Mouse (Mus musculus) neural tube, embryonic 15.5 days (tissue): ENCODE results near the gene Rpl35a. TPM values are rescaled to one million over a fixed set of nuclear protein-coding genes. Genes with fewer than 3 reads are reported as not detected.
A peak's percentile ranks its signal among the peaks of the same experiment; 100 is the strongest.

ENCODE experiments used
- ATAC-seq: fragments of 200-750 bp; cut with Nextera tagmentation; 2 replicates; pipeline ENCODE4 v1.8.0; 2017; ENCODE audit warnings: mild to moderate bottlenecking, moderate TSS enrichment, moderate library complexity; ENCODE audit not compliant: low FRiP score
- H3K27ac ChIP-seq: fragments of 300-500 bp; sonication (generic); replicated peaks from 2 replicates; pipeline ENCODE4 v1.5.1; 2015; ENCODE audit warnings: mild to moderate bottlenecking, inconsistent platforms
- H3K27me3 ChIP-seq: fragments of 300-500 bp; sonication (generic); replicated peaks from 2 replicates; pipeline ENCODE4 v1.6.1; 2015; ENCODE audit warnings: inconsistent platforms
- H3K36me3 ChIP-seq: fragments of 300-500 bp; sonication (generic); 2 replicates; pipeline ENCODE4 v1.6.1; 2015; ENCODE audit warnings: inconsistent platforms
- H3K4me1 ChIP-seq: fragments of 300-500 bp; sonication (generic); 2 replicates; pipeline ENCODE4 v1.6.1; 2015; ENCODE audit warnings: inconsistent platforms
- H3K4me2 ChIP-seq: fragments of 300-500 bp; sonication (generic); 2 replicates; pipeline ENCODE4 v1.6.1; 2015; ENCODE audit warnings: inconsistent platforms, mild to moderate bottlenecking, moderate library complexity
- H3K4me3 ChIP-seq: fragments of 300-500 bp; sonication (generic); replicated peaks from 2 replicates; pipeline ENCODE4 v1.5.1; 2015; ENCODE audit warnings: mild to moderate bottlenecking, inconsistent platforms
- H3K9ac ChIP-seq: fragments of 300-500 bp; sonication (generic); replicated peaks from 2 replicates; pipeline ENCODE4 v1.6.1; 2015; ENCODE audit warnings: mild to moderate bottlenecking, inconsistent platforms
- H3K9me3 ChIP-seq: fragments of 300-500 bp; sonication (generic); replicated peaks from 2 replicates; pipeline ENCODE4 v1.6.1; 2016; ENCODE audit warnings: inconsistent platforms
- WGBS: fragments of 180-500 bp; shearing (Covaris S2); methylation state at CpG from one replicate; pipeline ENCODE4 v1.1.7; 2015; ENCODE audit warnings: mixed read lengths; 5-methylcytosine and 5-hydroxymethylcytosine counted together
- polyA plus RNA-seq: library from polyadenylated mRNA; unstranded; fragments of >200 nt; fragmentation: Nextera tagmentation; extraction: Ambion mirVana; gene quantifications from 2 replicates; pipeline ENCODE4 v1.2.1, GENCODE M21; 2015

Rpl35a gene
- polyA plus RNA-seq = 514 and 554 TPM in 2 replicates

- H3K4me3 ChIP-seq = peak within 1 kb of the TSS; percentile 77
- ATAC-seq = peak; percentile 95
- no peaks in the 10 kb centered on the region for H3K27me3 ChIP-seq
- 0% methylated on average over 47 of the region's 47 CpGs for WGBS
- peak within 1 kb of the TSS; percentile 88 for H3K27ac ChIP-seq
- H3K9ac ChIP-seq = peak within 1 kb of the TSS; percentile 93
- peaks cover 30% of the 10 kb centered on the region for H3K36me3 ChIP-seq
- peaks cover 31% of the 10 kb centered on the region for H3K4me1 ChIP-seq
- H3K9me3 ChIP-seq = no peaks in the 10 kb centered on the region
- peak within 1 kb of the TSS; percentile 82 for H3K4me2 ChIP-seq
Measured at GRCm38 (mm10) chr16:33056095-33056785, at the start of gene Rpl35a, which contains the start of gene Iqcg. Gene Rpl35a (plus strand): TSS chr16:33056453. Gene Iqcg (minus strand): TSS chr16:33056218.

- WGBS = 90% methylated on average over 7 of the region's 7 CpGs
- Histone ChIP-seq H3K27ac (no peak overlapping the region), H3K9me3 (no peaks in the 10 kb centered on the region), H3K27me3 (no peaks in the 10 kb centered on the region), H3K4me2 (no peak overlapping the region), H3K36me3 (peaks cover 55% of the 10 kb centered on the region), H3K9ac (no peak overlapping the region), H3K4me3 (no peak overlapping the region), H3K4me1 (0 out of 2 replicates have a peak, but pooled peaks cover 3% of the 10 kb centered on the region)
- ATAC-seq = no peak
Measured at GRCm38 (mm10) chr16:33006888-33007287, 49.4 kb upstream of the Rpl35a start.

GRCm38 (mm10) chr16:33007436-33007835, 48.8 kb upstream of the Rpl35a start:
- WGBS = 74% methylated on average over 7 of the region's 7 CpGs
- peaks cover 55% of the 10 kb centered on the region for H3K36me3 ChIP-seq

GRCm38 (mm10) chr16:33010166-33010565, 46.1 kb upstream of the Rpl35a start:
- Histone ChIP-seq H3K36me3 (peaks cover 71% of the 10 kb centered on the region), H3K9me3 (no peaks in the 10 kb centered on the region), H3K27ac (no peak overlapping the region), H3K4me3 (no peak overlapping the region), H3K9ac (no peak overlapping the region), H3K4me2 (no peak overlapping the region), H3K4me1 (0 out of 2 replicates have a peak, but pooled peaks cover 3% of the 10 kb centered on the region), H3K27me3 (no peaks in the 10 kb centered on the region)
- WGBS = 96% methylated on average over 6 of the region's 6 CpGs
- ATAC-seq = no peak

More at GRCm38 (mm10) chr16:33007436-33007835, 48.8 kb upstream of the Rpl35a start:
- no peak overlapping the region for H3K4me2 ChIP-seq
- H3K27ac ChIP-seq = no peak overlapping the region
- H3K4me3 ChIP-seq = no peak overlapping the region
- H3K9me3 ChIP-seq = no peaks in the 10 kb centered on the region
- no peak for ATAC-seq
- no peaks in the 10 kb centered on the region for H3K27me3 ChIP-seq
- H3K9ac ChIP-seq = no peak overlapping the region
- 0 out of 2 replicates have a peak, but pooled peaks cover 3% of the 10 kb centered on the region for H3K4me1 ChIP-seq

- H3K9ac ChIP-seq = no peak overlapping the region
- H3K27ac ChIP-seq = no peak overlapping the region
- H3K4me2 ChIP-seq = no peak overlapping the region
- no peaks in the 10 kb centered on the region for H3K27me3 ChIP-seq
- peaks cover 44% of the 10 kb centered on the region for H3K36me3 ChIP-seq
- WGBS = 96% methylated on average over 5 of the region's 5 CpGs
- no peak overlapping the region for H3K4me3 ChIP-seq
- no peak for ATAC-seq
- no peaks in the 10 kb centered on the region for H3K4me1 ChIP-seq
- no peaks in the 10 kb centered on the region for H3K9me3 ChIP-seq
Measured at GRCm38 (mm10) chr16:33013801-33014200, 42.5 kb upstream of the Rpl35a start.

GRCm38 (mm10) chr16:33014921-33015320, 41.3 kb upstream of the Rpl35a start:
- WGBS = 100% methylated on average over 1 of the region's 1 CpGs
- no peaks in the 10 kb centered on the region for H3K4me1 ChIP-seq
- H3K36me3 ChIP-seq = peaks cover 33% of the 10 kb centered on the region
- no peaks in the 10 kb centered on the region for H3K9me3 ChIP-seq
- H3K4me3 ChIP-seq = no peak overlapping the region
- no peak overlapping the region for H3K9ac ChIP-seq
- no peak overlapping the region for H3K4me2 ChIP-seq
- no peaks in the 10 kb centered on the region for H3K27me3 ChIP-seq
- ATAC-seq = no peak
- no peak overlapping the region for H3K27ac ChIP-seq

GRCm38 (mm10) chr16:33015396-33015907, 40.8 kb upstream of the Rpl35a start:
- no peak overlapping the region for H3K4me2 ChIP-seq
- WGBS = 92% methylated on average over 3 of the region's 3 CpGs
- no peak overlapping the region for H3K9ac ChIP-seq
- no peaks in the 10 kb centered on the region for H3K9me3 ChIP-seq
- ATAC-seq = no peak
- no peaks in the 10 kb centered on the region for H3K4me1 ChIP-seq
- H3K36me3 ChIP-seq = peaks cover 27% of the 10 kb centered on the region
- H3K27me3 ChIP-seq = no peaks in the 10 kb centered on the region
- H3K4me3 ChIP-seq = no peak overlapping the region
- no peak overlapping the region for H3K27ac ChIP-seq

GRCm38 (mm10) chr16:33015986-33016385, 40.3 kb upstream of the Rpl35a start:
- WGBS = 92% methylated on average over 2 of the region's 2 CpGs
- no peaks in the 10 kb centered on the region for H3K4me1 ChIP-seq
- no peak overlapping the region for H3K4me3 ChIP-seq
- no peak overlapping the region for H3K4me2 ChIP-seq
- no peak for ATAC-seq
- H3K9ac ChIP-seq = no peak overlapping the region
- H3K27me3 ChIP-seq = no peaks in the 10 kb centered on the region
- no peak overlapping the region for H3K27ac ChIP-seq
- peaks cover 23% of the 10 kb centered on the region for H3K36me3 ChIP-seq
- no peaks in the 10 kb centered on the region for H3K9me3 ChIP-seq

- H3K27me3 ChIP-seq = no peaks in the 10 kb centered on the region
- H3K4me1 ChIP-seq = no peaks in the 10 kb centered on the region
- WGBS = 93% methylated on average over 5 of the region's 5 CpGs
- no peak overlapping the region for H3K4me3 ChIP-seq
- no peak for ATAC-seq
- peaks cover 16% of the 10 kb centered on the region for H3K36me3 ChIP-seq
- no peak overlapping the region for H3K4me2 ChIP-seq
- H3K27ac ChIP-seq = no peak overlapping the region
- H3K9me3 ChIP-seq = no peaks in the 10 kb centered on the region
- no peak overlapping the region for H3K9ac ChIP-seq
Measured at GRCm38 (mm10) chr16:33017677-33018349, 38.4 kb upstream of the Rpl35a start.

GRCm38 (mm10) chr16:33019117-33019770, 37.0 kb upstream of the Rpl35a start:
- no peak for ATAC-seq
- no peak overlapping the region for H3K9ac ChIP-seq
- H3K36me3 ChIP-seq = 0 out of 2 replicates have a peak, but pooled peaks cover 3% of the 10 kb centered on the region
- WGBS = 80% methylated on average over 21 of the region's 21 CpGs
- no peak overlapping the region for H3K4me3 ChIP-seq
- H3K4me2 ChIP-seq = no peak overlapping the region
- H3K9me3 ChIP-seq = no peaks in the 10 kb centered on the region
- no peaks in the 10 kb centered on the region for H3K4me1 ChIP-seq
- H3K27me3 ChIP-seq = no peaks in the 10 kb centered on the region
- no peak overlapping the region for H3K27ac ChIP-seq

GRCm38 (mm10) chr16:33021381-33021780, 34.9 kb upstream of the Rpl35a start:
- no peaks in the 10 kb centered on the region for H3K27me3 ChIP-seq
- H3K27ac ChIP-seq = no peak overlapping the region
- 81% methylated on average over 3 of the region's 3 CpGs for WGBS
- no peaks in the 10 kb centered on the region for H3K4me1 ChIP-seq
- H3K4me2 ChIP-seq = no peak overlapping the region
- H3K4me3 ChIP-seq = no peak overlapping the region
- no peak for ATAC-seq
- H3K9ac ChIP-seq = no peak overlapping the region
- no peaks in the 10 kb centered on the region for H3K36me3 ChIP-seq
- no peaks in the 10 kb centered on the region for H3K9me3 ChIP-seq
